Mouse (Mus musculus) lung, embryonic 14.5 days (tissue): ENCODE measurements around the gene Rab6b. TPM values are rescaled to one million over a fixed set of nuclear protein-coding genes. Genes with fewer than 3 reads are reported as not detected.
A peak's percentile ranks its signal among the peaks of the same experiment; 100 is the strongest.

ENCODE experiments used
- ATAC-seq: fragments of 200-750 bp; cut with Nextera tagmentation; 2 replicates; pipeline ENCODE4 v1.8.0; 2017; ENCODE audit warnings: mild to moderate bottlenecking, moderate TSS enrichment, moderate library complexity; ENCODE audit not compliant: insufficient read depth
- DNase-seq: peaks from one replicate; pipeline ENCODE4 v3.0.0-alpha.2; 2015
- H3K27ac ChIP-seq: fragments of 300-500 bp; sonication (generic); 2 replicates; pipeline ENCODE4 v1.5.1; 2014; ENCODE audit warnings: low read depth, mild to moderate bottlenecking, moderate library complexity
- H3K27me3 ChIP-seq: fragments of 300-500 bp; sonication (generic); 2 replicates; pipeline ENCODE4 v1.6.1; 2014; ENCODE audit warnings: low read length, control low read depth; ENCODE audit not compliant: insufficient read depth
- H3K36me3 ChIP-seq: fragments of 300-500 bp; sonication (generic); 2 replicates; pipeline ENCODE4 v1.6.1; 2014; ENCODE audit warnings: control low read depth; ENCODE audit not compliant: insufficient read depth
- H3K4me1 ChIP-seq: fragments of 300-500 bp; sonication (generic); 2 replicates; pipeline ENCODE4 v1.6.1; 2014; ENCODE audit warnings: antibody characterized with exemption, control low read depth; ENCODE audit not compliant: insufficient read depth
- H3K4me2 ChIP-seq: fragments of 300-500 bp; sonication (generic); 2 replicates; pipeline ENCODE4 v1.6.1; 2014; ENCODE audit warnings: mild to moderate bottlenecking
- H3K4me3 ChIP-seq: fragments of 300-500 bp; sonication (generic); 2 replicates; pipeline ENCODE4 v1.5.1; 2014; ENCODE audit warnings: low read depth, low read length
- H3K9ac ChIP-seq: fragments of 300-500 bp; sonication (generic); 2 replicates; pipeline ENCODE4 v1.6.1; 2014
- H3K9me3 ChIP-seq: fragments of 300-500 bp; sonication (generic); 2 replicates; pipeline ENCODE4 v1.6.1; 2016; ENCODE audit warnings: low read depth, low read length, control low read depth
- CTCF ChIP-seq: IDR thresholded peaks from 2 replicates; pipeline ENCODE4 v1.5.1; 2016; ENCODE audit warnings: antibody characterized with exemption, low read depth
- WGBS: fragments of 180-500 bp; shearing (Covaris S2); extraction: QIAGEN DNeasy Blood & Tissue Kit; methylation state at CpG from one replicate; pipeline ENCODE4 v1.1.7; 2014; 5-methylcytosine and 5-hydroxymethylcytosine counted together
- polyA plus RNA-seq: library from polyadenylated mRNA; unstranded; fragments of >200 nt; fragmentation: Nextera tagmentation; extraction: Ambion mirVana; gene quantifications from 2 replicates; pipeline ENCODE4 v1.2.1, GENCODE M21; 2014

Rab6b gene
- polyA plus RNA-seq, 1 experiment from 2014 or later = 1.5 TPM

- DNase-seq = peak; percentile 64
- H3K4me2 ChIP-seq = peak overlapping the region; percentile 74
- peak overlapping the region; percentile 44 for H3K4me3 ChIP-seq
- H3K9me3 ChIP-seq = no peaks in the 10 kb centered on the region
- H3K27me3 ChIP-seq = peaks cover 42% of the 10 kb centered on the region
- TF ChIP-seq CTCF = no peak
- WGBS = 31% methylated on average over 18 of the region's 18 CpGs
- H3K9ac ChIP-seq = peak overlapping the region; percentile 44
- H3K36me3 ChIP-seq = no peaks in the 10 kb centered on the region
- no peaks in the 10 kb centered on the region; the same call in 1 of the 2 replicates for H3K4me1 ChIP-seq
- no peak overlapping the region for H3K27ac ChIP-seq
- ATAC-seq = no peak
Measured at GRCm38 (mm10) chr9:103108943-103109670, 2.5 kb upstream of the Rab6b start.

GRCm38 (mm10) chr9:103109911-103110310, 1.7 kb upstream of the Rab6b start:
- 63% methylated on average over 2 of the region's 2 CpGs for WGBS
- Histone ChIP-seq H3K4me2 (no peak overlapping the region), H3K27me3 (peaks cover 43% of the 10 kb centered on the region), H3K4me3 (no peak overlapping the region), H3K9ac (no peak overlapping the region), H3K36me3 (no peaks in the 10 kb centered on the region), H3K9me3 (no peaks in the 10 kb centered on the region), H3K4me1 (no peaks in the 10 kb centered on the region; the same call in 1 of the 2 replicates), H3K27ac (no peak overlapping the region)
- ATAC-seq (no peak), DNase-seq (no peak)
- no peak for TF ChIP-seq CTCF

GRCm38 (mm10) chr9:103110727-103111501, 673 bp upstream of the Rab6b start:
- H3K9ac ChIP-seq = peak overlapping the region; percentile 57; the same call in 1 of the 2 replicates
- peak overlapping the region; percentile 64 for H3K4me3 ChIP-seq
- H3K4me2 ChIP-seq = peak overlapping the region; percentile 96
- no peak overlapping the region for H3K27ac ChIP-seq
- H3K36me3 ChIP-seq = no peaks in the 10 kb centered on the region
- WGBS = 11% methylated on average over 18 of the region's 18 CpGs
- no peaks in the 10 kb centered on the region; the same call in 1 of the 2 replicates for H3K4me1 ChIP-seq
- no peak for TF ChIP-seq CTCF
- no peak for DNase-seq
- H3K27me3 ChIP-seq = peaks cover 48% of the 10 kb centered on the region
- no peaks in the 10 kb centered on the region for H3K9me3 ChIP-seq
- ATAC-seq = no peak

- Histone ChIP-seq H3K4me3 (peak overlapping the region; percentile 64), H3K4me2 (peak overlapping the region; percentile 96), H3K9ac (peak overlapping the region; percentile 57), H3K27ac (no peak overlapping the region), H3K4me1 (no peaks in the 10 kb centered on the region; the same call in 1 of the 2 replicates), H3K9me3 (no peaks in the 10 kb centered on the region), H3K36me3 (no peaks in the 10 kb centered on the region), H3K27me3 (peaks cover 48% of the 10 kb centered on the region)
- no peak for TF ChIP-seq CTCF
- ATAC-seq (peak; percentile 42; the same call in 1 of the 2 replicates), DNase-seq (peak; percentile 52)
- 2% methylated on average over 35 of the region's 35 CpGs for WGBS
Measured at GRCm38 (mm10) chr9:103112471-103113271, 1.1 kb downstream of the Rab6b start.

- Histone ChIP-seq H3K27me3 (peaks cover 48% of the 10 kb centered on the region), H3K27ac (no peak overlapping the region), H3K4me1 (no peaks in the 10 kb centered on the region; the same call in 1 of the 2 replicates), H3K9me3 (no peaks in the 10 kb centered on the region), H3K4me3 (peak overlapping the region; percentile 64; the same call in 1 of the 2 replicates), H3K9ac (no peak overlapping the region), H3K4me2 (peak overlapping the region; percentile 96), H3K36me3 (no peaks in the 10 kb centered on the region)
- ATAC-seq (no peak), DNase-seq (no peak)
- no peak for TF ChIP-seq CTCF
- WGBS = 32% methylated on average over 11 of the region's 11 CpGs
Measured at GRCm38 (mm10) chr9:103113351-103113750, 1.8 kb downstream of the Rab6b start.

- no peak for DNase-seq
- H3K27ac ChIP-seq = no peak overlapping the region
- no peak overlapping the region for H3K4me3 ChIP-seq
- peaks cover 48% of the 10 kb centered on the region for H3K27me3 ChIP-seq
- H3K9ac ChIP-seq = no peak overlapping the region
- no peaks in the 10 kb centered on the region; the same call in 1 of the 2 replicates for H3K4me1 ChIP-seq
- no peaks in the 10 kb centered on the region for H3K36me3 ChIP-seq
- no peak for TF ChIP-seq CTCF
- ATAC-seq = no peak
- no peaks in the 10 kb centered on the region for H3K9me3 ChIP-seq
- WGBS = 68% methylated on average over 8 of the region's 8 CpGs
- H3K4me2 ChIP-seq = no peak overlapping the region
Measured at GRCm38 (mm10) chr9:103114326-103114725, 2.7 kb downstream of the Rab6b start.
